Mouse (Mus musculus) liver, embryonic 14 days (tissue): ENCODE measurements around the gene Zc3h7a. TPM values are rescaled to one million over a fixed set of nuclear protein-coding genes. Genes with fewer than 3 reads are reported as not detected.

Source experiments
- polyA plus RNA-seq: library from polyadenylated mRNA; depleted of rRNA; stranded (reverse); fragments of >200 nt; gene quantifications from 2 replicates; pipeline ENCODE4 v1.2.3, GENCODE M21; 2012; rRNA removed

The Zc3h7a gene
- 58.7 and 64.6 TPM in 2 replicates for polyA plus RNA-seq

GRCm38 (mm10) chr16:11176208-11176883 lies at the start of gene Zc3h7a:
TSS of gene Zc3h7a (minus strand) at chr16:11176393.

GRCm38 (mm10) chr16:11202571-11203554 lies 26.7 kb upstream of the Zc3h7a start, which contains the start of gene Rsl1d1:
TSS of gene Rsl1d1 (minus strand) at chr16:11203331.

GRCm38 (mm10) chr16:11134348-11135344 lies 41.5 kb downstream of the Zc3h7a start, which contains the start of gene Txndc11:
TSS of gene Txndc11 (minus strand) at chr16:11134650.

Other genes with a start within 250 kb of the Zc3h7a start
- 2.2 and 2.4 TPM in 2 replicates for gene Snn, start 115.4 kb downstream of the Zc3h7a start, polyA plus RNA-seq
- gene Litaf, start 110.2 kb downstream of the Zc3h7a start, polyA plus RNA-seq, result 10.7 and 15.4 TPM in 2 replicates
- 8.3 and 9.6 TPM in 2 replicates for gene Txndc11, start 41.7 kb downstream of the Zc3h7a start, polyA plus RNA-seq
- 49.0 and 54.7 TPM in 2 replicates for gene Rsl1d1, start 26.9 kb upstream of the Zc3h7a start, polyA plus RNA-seq
- 44.3 and 44.6 TPM in 2 replicates for gene Gspt1, start 77.9 kb upstream of the Zc3h7a start, polyA plus RNA-seq
- 0.08 TPM in 1 of 2 replicates, not detected in the other for gene Tnfrsf17, start 137.4 kb upstream of the Zc3h7a start, polyA plus RNA-seq
- 1.5 and 1.7 TPM in 2 replicates for gene Snx29, start 146.5 kb upstream of the Zc3h7a start, polyA plus RNA-seq